Mouse (Mus musculus): Measurements from ENCODE around the gene Ptpn13. TPM values are rescaled to one million over a fixed set of nuclear protein-coding genes. Genes with fewer than 3 reads are reported as not detected.

The Ptpn13 gene
- total and polyA plus RNA-seq, 3 experiments, result 15.1 to 43.6 (median 15.5) TPM

DNA sequence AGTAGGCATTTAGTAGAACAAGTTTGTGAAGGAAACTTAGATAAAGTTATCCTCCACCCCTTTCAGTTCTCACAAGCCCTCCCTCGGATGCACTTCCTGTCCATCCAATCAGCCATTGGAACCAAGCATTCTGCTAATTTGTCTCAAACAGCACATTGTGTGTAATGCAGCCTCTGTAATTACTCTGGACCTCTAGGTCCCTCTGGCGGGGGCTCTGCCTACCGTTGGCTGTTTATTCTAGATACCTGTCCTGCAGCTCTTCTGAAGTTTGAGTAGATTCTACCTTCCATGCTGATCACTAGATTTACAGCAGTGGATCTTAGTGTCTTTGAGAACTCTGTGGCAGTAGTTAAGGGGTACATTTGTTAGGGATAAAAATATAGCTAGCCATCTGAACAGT is 109.5 kb downstream of the Ptpn13 start:
- no peaks in the 10 kb centered on the region for H3K9me3 ChIP-seq (replicated peaks; ENCODE audit: insufficient read depth, low read length)
- no peak overlapping the region for H3K9ac ChIP-seq (ENCODE audit: control insufficient read depth, low read depth, low read length, poor library complexity, severe bottlenecking)
- H3K4me3 ChIP-seq (ENCODE audit: control insufficient read depth in 1 of 2, insufficient read depth in 1 of 2, low read depth in 2 of 2, low read length in 2 of 2), result no peak overlapping the region
- H3K27ac ChIP-seq (ENCODE audit: control insufficient read depth, low read depth, low read length), result no peak overlapping the region
- no peaks in the 10 kb centered on the region for H3K79me2 ChIP-seq (ENCODE audit: control insufficient read depth, insufficient read depth, low read length, poor library complexity)
- TF ChIP-seq TAL1 (IDR thresholded peaks at IDR 0.05; ENCODE audit: low read length), result no peak
- no peak for TF ChIP-seq JUND (IDR thresholded peaks at IDR 0.05; ENCODE audit: low read depth, low read length)
- no peak for TF ChIP-seq RAD21 (IDR thresholded peaks at IDR 0.05; ENCODE audit: low read depth, low read length)
- no peak for TF ChIP-seq RCOR1 (IDR thresholded peaks at IDR 0.05; ENCODE audit: low read depth, low read length)
- TF ChIP-seq NRF1 (IDR thresholded peaks at IDR 0.05; ENCODE audit: insufficient read depth, low read depth, low read length, poor library complexity, severe bottlenecking), result no peak
- no peak for TF ChIP-seq POLR2AphosphoS5 (IDR thresholded peaks at IDR 0.05; ENCODE audit: borderline replicate concordance, low read depth, low read length)
- no peak for TF ChIP-seq ZC3H11A (IDR thresholded peaks at IDR 0.05; ENCODE audit: low read depth, low read length)
- no peak for TF ChIP-seq MYB (IDR thresholded peaks at IDR 0.05; ENCODE audit: low read depth, low read length)
- TF ChIP-seq MEF2A (IDR thresholded peaks at IDR 0.05; ENCODE audit: extremely low read depth, insufficient replicate concordance, low read depth, low read length, poor library complexity, severe bottlenecking), result no peak
- no peak for TF ChIP-seq BHLHE40 (IDR thresholded peaks at IDR 0.05; ENCODE audit: borderline replicate concordance, low read depth, low read length)
- TF ChIP-seq ZMIZ1 (IDR thresholded peaks at IDR 0.05; ENCODE audit: low read depth, low read length), result no peak
- TF ChIP-seq ELF1 (IDR thresholded peaks at IDR 0.05; ENCODE audit: low read depth, low read length), result no peak
- no peak for TF ChIP-seq MYC (IDR thresholded peaks at IDR 0.05; ENCODE audit: low read depth, low read length)
- TF ChIP-seq SIN3A (IDR thresholded peaks at IDR 0.05; ENCODE audit: low read length), result no peak
- no peak for TF ChIP-seq POLR2AphosphoS2 (IDR thresholded peaks at IDR 0.05; ENCODE audit: low read length)
- H3K36me3 ChIP-seq (ENCODE audit: control insufficient read depth in 1 of 2, insufficient read depth in 2 of 2, low read length in 2 of 2), result peaks cover 0 to 1% of the 10 kb centered on the region in 2 experiments; a peak in 2 of 4 replicates
- H3K27me3 ChIP-seq (ENCODE audit: control insufficient read depth in 1 of 2, insufficient read depth in 2 of 2, low read length in 2 of 2), result no peaks in the 10 kb centered on the region
- no peak for DNase-seq (ENCODE audit: low read depth, low spot score)
- H3K4me1 ChIP-seq (ENCODE audit: control insufficient read depth in 1 of 2, insufficient read depth in 2 of 2, low read length in 2 of 2), result no peaks in the 10 kb centered on the region

DNA sequence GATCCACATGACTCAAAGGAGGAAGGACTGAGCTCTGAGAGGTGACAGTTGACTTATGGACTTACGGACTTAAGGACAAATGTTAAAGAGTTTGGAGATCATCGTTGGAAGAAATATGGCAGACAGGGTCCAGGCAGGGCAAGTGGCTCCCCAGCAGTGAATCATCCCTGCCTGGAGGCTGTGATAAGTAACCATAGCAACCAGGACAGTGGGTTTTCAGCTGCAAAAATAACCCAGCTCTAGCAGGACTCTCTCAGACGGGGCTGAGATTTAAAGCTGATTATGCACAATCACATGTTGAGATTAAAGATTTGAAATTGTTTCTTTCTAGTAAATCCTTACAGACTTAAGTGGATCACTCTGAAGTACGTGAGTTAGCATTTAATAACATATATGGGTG is 112.4 kb downstream of the Ptpn13 start:
- Histone ChIP-seq H3K27me3 (ENCODE audit: control insufficient read depth in 1 of 2, insufficient read depth in 2 of 2, low read length in 2 of 2) (no peaks in the 10 kb centered on the region), H3K9ac (ENCODE audit: control insufficient read depth, low read depth, low read length, poor library complexity, severe bottlenecking) (no peak overlapping the region), H3K27ac (ENCODE audit: control insufficient read depth, low read depth, low read length) (no peak overlapping the region), H3K4me1 (ENCODE audit: control insufficient read depth in 1 of 2, insufficient read depth in 2 of 2, low read length in 2 of 2) (no peaks in the 10 kb centered on the region), H3K36me3 (ENCODE audit: control insufficient read depth in 1 of 2, insufficient read depth in 2 of 2, low read length in 2 of 2) (no peaks in the 10 kb centered on the region; a peak in 2 of 4 replicates), H3K79me2 (ENCODE audit: control insufficient read depth, insufficient read depth, low read length, poor library complexity) (no peaks in the 10 kb centered on the region), H3K4me3 (ENCODE audit: control insufficient read depth in 1 of 2, insufficient read depth in 1 of 2, low read depth in 2 of 2, low read length in 2 of 2) (no peak overlapping the region), H3K9me3 (replicated peaks; ENCODE audit: insufficient read depth, low read length) (no peaks in the 10 kb centered on the region)
- TF ChIP-seq EP300 (IDR thresholded peaks at IDR 0.05; ENCODE audit: low read depth in 1 of 2, low read length in 2 of 2) (no peak), USF2 (IDR thresholded peaks at IDR 0.05; ENCODE audit: borderline replicate concordance in 1 of 2, insufficient read depth in 1 of 2, low read depth in 1 of 2, low read length in 2 of 2) (no peak), ZKSCAN1 (IDR thresholded peaks at IDR 0.05; ENCODE audit: low read depth, low read length) (no peak), MAX (IDR thresholded peaks at IDR 0.05; ENCODE audit: low read length) (no peak), ETS1 (IDR thresholded peaks at IDR 0.05; ENCODE audit: low read depth, low read length) (no peak), E2F4 (IDR thresholded peaks at IDR 0.05; ENCODE audit: borderline replicate concordance, low read depth, low read length) (no peak), ELF1 (IDR thresholded peaks at IDR 0.05; ENCODE audit: low read depth, low read length) (no peak), GABPA (IDR thresholded peaks at IDR 0.05; ENCODE audit: low read depth, low read length) (no peak), CHD1 (IDR thresholded peaks at IDR 0.05; ENCODE audit: low read depth, low read length) (no peak), TCF12 (IDR thresholded peaks at IDR 0.05; ENCODE audit: low read depth, low read length) (no peak), POLR2A (IDR thresholded peaks at IDR 0.05; ENCODE audit: control insufficient read depth in 1 of 2, insufficient read depth in 1 of 2, low read depth in 1 of 2, low read length in 2 of 2, poor library complexity in 1 of 2) (no peak), MYB (IDR thresholded peaks at IDR 0.05; ENCODE audit: low read depth, low read length) (no peak), POLR2AphosphoS2 (IDR thresholded peaks at IDR 0.05; ENCODE audit: low read length) (no peak), CTCF (IDR thresholded peaks at IDR 0.05 in 2 of 3, conservative IDR thresholded peaks at IDR 0.05 in 1 of 3; ENCODE audit: control insufficient read depth in 1 of 3, insufficient read depth in 1 of 3, low read depth in 2 of 3, low read length in 3 of 3, poor library complexity in 1 of 3, severe bottlenecking in 1 of 3) (no peak)
- no peak for DNase-seq (ENCODE audit: low read depth, low spot score)

All from MEL (cell line).